In genomic region chrX:52559995-52560394, GRCm38 (mm10) we compare ENCODE assay signal across 25 mouse cellular contexts. TPM values are rescaled to one million over a fixed set of nuclear protein-coding genes. Genes with fewer than 3 reads are reported as not detected.
DNase-seq lines count a peak whose midpoint lies in the region; ATAC-seq lines count a peak whose summit lies in the region.
"Had no signal": no experiment of that assay in that cellular context is flagged by ENCODE, and none has a peak within 500 bp of the region (broad histone marks: within the 10 kb centered on the region; RNA-seq: fewer than 3 reads in every experiment).

No protein-coding gene starts in this region.

- H3K9me3 ChIP-seq in midbrain, embryonic 11.5 days (ENCODE audit: control insufficient read depth, low read length) = no peaks in the 10 kb centered on the region
- no peaks in the 10 kb centered on the region for H3K9me3 ChIP-seq in midbrain, embryonic 10.5 days (replicated peaks)
- H3K9me3 ChIP-seq: embryonic facial prominence, embryonic 13.5 days; embryonic facial prominence, embryonic 15.5 days; forebrain, embryonic 10.5 days; forebrain, embryonic 12.5 days; G1E had no signal

- no peak overlapping the region for H3K4me3 ChIP-seq in midbrain, embryonic 11.5 days (ENCODE audit: low read depth, low read length)
- no peak overlapping the region for H3K4me3 ChIP-seq in midbrain, embryonic 10.5 days
- H3K4me3 ChIP-seq: embryonic facial prominence, embryonic 13.5 days; embryonic facial prominence, embryonic 15.5 days; erythroblast, embryonic 14.5 days; forebrain, embryonic 10.5 days; forebrain, embryonic 12.5 days had no signal

- no peak overlapping the region for H3K4me2 ChIP-seq in midbrain, embryonic 11.5 days
- H3K4me2 ChIP-seq: embryonic facial prominence, embryonic 13.5 days; embryonic facial prominence, embryonic 15.5 days; forebrain, embryonic 12.5 days had no signal

- 77% methylated on average over 4 of the region's 4 CpGs for WGBS in midbrain, embryonic 11.5 days
- WGBS in midbrain, embryonic 10.5 days = 73% methylated on average over 4 of the region's 4 CpGs

- H3K36me3 ChIP-seq in midbrain, embryonic 11.5 days (ENCODE audit: control insufficient read depth, insufficient read depth, low read length) = no peaks in the 10 kb centered on the region
- no peaks in the 10 kb centered on the region for H3K36me3 ChIP-seq in midbrain, embryonic 10.5 days
- H3K36me3 ChIP-seq: embryonic facial prominence, embryonic 13.5 days; embryonic facial prominence, embryonic 15.5 days; forebrain, embryonic 10.5 days; forebrain, embryonic 12.5 days; G1E had no signal

- no peak overlapping the region for H3K27ac ChIP-seq in midbrain, embryonic 11.5 days (ENCODE audit: low read depth, low read length)
- H3K27ac ChIP-seq in midbrain, embryonic 10.5 days (replicated peaks) = no peak overlapping the region
- H3K27ac ChIP-seq: embryonic facial prominence, embryonic 13.5 days; embryonic facial prominence, embryonic 15.5 days; forebrain, embryonic 10.5 days; forebrain, embryonic 12.5 days had no signal

- no peak for ATAC-seq in midbrain, embryonic 11.5 days (ENCODE audit: low FRiP score)
- ATAC-seq in common myeloid progenitor, adult 5-6 weeks (replicated peaks; ENCODE audit: low read depth, poor library complexity, severe bottlenecking) = peak; percentile 39; the same call in 1 of the 2 replicates
- peak; percentile 90 for ATAC-seq in megakaryocyte, adult 5-6 weeks (ENCODE audit: poor library complexity, severe bottlenecking)
- ATAC-seq: forebrain, embryonic 14.5 days; forebrain, embryonic 16.5 days had no signal

- peak; percentile 47 for DNase-seq in midbrain, embryonic 11.5 days (ENCODE audit: low spot score, missing footprints)
- no peak for DNase-seq in midbrain, embryonic 10.5 days (ENCODE audit: low spot score)
- DNase-seq in gastrocnemius, postnatal 4 days (ENCODE audit: low spot score in 2 of 2) = no peak
- no peak for DNase-seq in left cerebral cortex, adult 9 months (ENCODE audit: low spot score in 2 of 2)
- DNase-seq in Muller cell, postnatal 12 days (ENCODE audit: inconsistent ontology term) = no peak
- DNase-seq: adrenal gland, adult 2 months; adrenal gland, postnatal 10 days; adrenal gland, postnatal 25 days; cerebellum, adult 11 months; cerebellum, adult 18-20 months; cerebellum, adult 8-10 months; cerebellum, adult 9-11 months; cerebellum, postnatal 14 days; cerebellum, postnatal 36 days had no signal

- no peaks in the 10 kb centered on the region for H3K27me3 ChIP-seq in midbrain, embryonic 11.5 days (ENCODE audit: control insufficient read depth, insufficient read depth, low read length)
- H3K27me3 ChIP-seq in midbrain, embryonic 10.5 days (ENCODE audit: low read depth, poor library complexity, severe bottlenecking) = peaks cover 86% of the 10 kb centered on the region
- H3K27me3 ChIP-seq: embryonic facial prominence, embryonic 13.5 days; embryonic facial prominence, embryonic 15.5 days had no signal

- H3K9ac ChIP-seq in midbrain, embryonic 11.5 days (ENCODE audit: low read length) = no peak overlapping the region
- H3K9ac ChIP-seq: embryonic facial prominence, embryonic 13.5 days; embryonic facial prominence, embryonic 15.5 days; forebrain, embryonic 12.5 days had no signal

- no peaks in the 10 kb centered on the region; the same call in 1 of the 2 replicates for H3K4me1 ChIP-seq in midbrain, embryonic 11.5 days (ENCODE audit: control insufficient read depth, insufficient read depth, low read length)
- H3K4me1 ChIP-seq in midbrain, embryonic 10.5 days = peaks cover 7% of the 10 kb centered on the region
- H3K4me1 ChIP-seq: embryonic facial prominence, embryonic 13.5 days; embryonic facial prominence, embryonic 15.5 days; forebrain, embryonic 12.5 days had no signal

RNA-seq across cellular contexts. Expression of gene Gpc3, which starts 53.8 kb away (rescaled TPM):
- 225 and 252 TPM in 2 replicates for polyA plus RNA-seq in midbrain, embryonic 11.5 days (2014; fragmentation: Nextera tagmentation; extraction: Ambion mirVana)
- polyA plus RNA-seq in midbrain, embryonic 10.5 days (2016; fragmentation: Nextera tagmentation; extraction: Ambion mirVana) = 213 and 245 TPM in 2 replicates
- 2.0 and 7.9 TPM in 2 replicates for total RNA-seq in common myeloid progenitor, adult 5-6 weeks (2017)
- total RNA-seq in megakaryocyte, adult 5-6 weeks (2015) = 0.39 TPM in 1 of 2 replicates, not detected in the other
- total RNA-seq in megakaryocyte, adult 5-6 weeks (2017) = 0.11 and 0.77 TPM in 2 replicates
- 100 to 1,000 TPM; 327 to 347 TPM for total RNA-seq in gastrocnemius, postnatal 4 days (2021)
- polyA plus RNA-seq: C2C12, G1E had no signal

Comparison
In these comparisons a context has a peak if more than half of its experiments do, and no peak if none do; other contexts are left out.
1. RNA of gene Gpc3, which starts 53.8 kb away (total RNA-seq): 327 to 347 TPM in gastrocnemius, postnatal 4 days; 2.0 to 7.9 TPM in common myeloid progenitor, adult 5-6 weeks and 0.11 to 0.77 TPM in megakaryocyte, adult 5-6 weeks; every median in the first group is over 10 times any median in the second.